Mouse (Mus musculus): ENCODE measurements around the gene Hsd3b4. TPM values are rescaled to one million over a fixed set of nuclear protein-coding genes. Genes with fewer than 3 reads are reported as not detected.
"Not testable (repeated sequence)": the region's sequence is repeated elsewhere in the genome, so short reads cannot be mapped to it uniquely, and the experiment has no call there.

Hsd3b4 gene
- polyA plus RNA-seq, 1 experiment from 2014 or later, result not detected

DNA sequence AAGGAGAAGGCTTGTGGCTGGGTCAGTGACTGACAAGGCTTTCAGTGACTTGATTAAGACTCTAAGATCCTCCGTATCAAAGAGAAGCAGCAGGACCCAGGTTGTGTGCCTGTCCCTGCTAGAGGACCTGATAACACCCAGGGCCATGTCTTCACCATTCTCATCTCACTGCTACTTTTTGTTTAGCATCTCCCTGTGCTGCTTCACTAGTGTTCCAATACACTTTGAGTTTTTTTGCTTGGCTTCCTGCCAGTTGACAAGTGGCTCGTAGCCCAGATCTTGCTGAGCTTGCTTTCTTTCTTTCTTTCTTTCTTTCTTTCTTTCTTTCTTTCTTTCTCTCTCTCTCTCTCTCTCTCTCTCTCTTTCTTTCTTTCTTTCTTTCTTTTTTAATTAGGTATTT, 41.0 kb downstream of the Hsd3b4 start:
- not testable (repeated sequence) for H3K27me3 ChIP-seq (ENCODE audit: insufficient read depth, poor library complexity, severe bottlenecking); H3K9me3 ChIP-seq; DNase-seq (ENCODE audit: low spot score); H3K4me3 ChIP-seq; H3K27ac ChIP-seq; H3K4me1 ChIP-seq (replicated peaks); H3K36me3 ChIP-seq
- no CpG with 5 or more reads among the region's 2 CpGs for WGBS

DNA sequence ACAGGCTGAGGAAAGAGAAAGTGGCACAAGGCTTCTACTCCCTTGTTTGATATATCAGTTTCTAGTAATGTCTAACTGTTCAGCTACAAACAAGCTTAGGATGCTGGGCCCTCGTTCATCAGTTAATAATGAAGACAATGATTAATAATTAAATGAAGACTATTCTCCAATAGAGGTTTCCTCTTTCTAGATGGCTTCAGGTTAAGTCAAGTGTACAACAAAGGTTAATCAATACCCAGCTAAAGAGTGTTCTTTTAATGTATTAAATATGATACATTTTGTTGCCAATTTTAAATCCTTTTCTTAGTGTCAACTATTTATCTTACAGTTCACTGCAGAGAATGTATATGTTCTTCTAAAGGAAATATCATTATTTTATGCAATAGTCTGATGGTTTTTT, 53.3 kb downstream of the Hsd3b4 start, which contains the start of gene Gm4450:
Gm4450 (minus strand) TSS at position 101 of the 400 bp plus-strand sequence.
- 100% methylated on average over 1 of the region's 1 CpGs for WGBS
- not testable (repeated sequence) for DNase-seq (ENCODE audit: low spot score); H3K9me3 ChIP-seq; H3K27me3 ChIP-seq (ENCODE audit: insufficient read depth, poor library complexity, severe bottlenecking); H3K27ac ChIP-seq; H3K36me3 ChIP-seq; H3K4me1 ChIP-seq (replicated peaks); H3K4me3 ChIP-seq

DNA sequence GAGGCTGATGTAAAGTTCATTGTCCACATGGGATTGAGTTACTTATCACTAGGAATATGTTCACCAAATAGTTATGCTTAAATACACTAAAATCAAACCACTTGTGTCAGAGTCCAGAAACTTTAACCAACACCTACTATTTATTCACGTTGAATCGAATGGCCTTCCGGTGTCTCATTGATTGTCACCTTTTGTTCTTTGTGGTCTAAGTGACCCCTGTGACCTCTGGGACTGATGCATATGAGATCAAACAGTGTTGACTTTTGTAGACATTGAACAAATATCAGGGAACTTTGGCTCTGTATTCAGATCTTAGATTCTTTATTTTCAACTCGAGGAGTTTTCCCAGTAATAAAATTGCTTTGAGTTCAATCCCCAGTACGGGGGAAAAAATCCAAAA, 56.5 kb downstream of the Hsd3b4 start:
- H3K4me3 ChIP-seq; H3K27me3 ChIP-seq (ENCODE audit: insufficient read depth, poor library complexity, severe bottlenecking); DNase-seq (ENCODE audit: low spot score); H3K36me3 ChIP-seq; H3K27ac ChIP-seq; H3K9me3 ChIP-seq; H3K4me1 ChIP-seq (replicated peaks): not testable (repeated sequence)
- 64% methylated on average over 5 of the region's 5 CpGs for WGBS

Other genes with a start within 250 kb of the Hsd3b4 start
- 2.2 and 3.8 TPM in 2 replicates for gene Hmgcs2, start 230.1 kb downstream of the Hsd3b4 start, polyA plus RNA-seq (2016; fragmentation: Nextera tagmentation; extraction: Ambion mirVana)
- 345 and 380 TPM in 2 replicates for gene Phgdh, start 170.5 kb downstream of the Hsd3b4 start, polyA plus RNA-seq (2016; fragmentation: Nextera tagmentation; extraction: Ambion mirVana)
- gene Zfp697, start 128.1 kb downstream of the Hsd3b4 start, polyA plus RNA-seq (2016; fragmentation: Nextera tagmentation; extraction: Ambion mirVana), result 6.6 and 8.0 TPM in 2 replicates
- gene Gm4450, start 53.4 kb downstream of the Hsd3b4 start, polyA plus RNA-seq (2016; fragmentation: Nextera tagmentation; extraction: Ambion mirVana), result not detected in 2 replicates
- not detected in 2 replicates for gene Gm10681, start 78.3 kb upstream of the Hsd3b4 start, polyA plus RNA-seq (2016; fragmentation: Nextera tagmentation; extraction: Ambion mirVana)
- gene Hsd3b5, start 119.7 kb upstream of the Hsd3b4 start, polyA plus RNA-seq (2016; fragmentation: Nextera tagmentation; extraction: Ambion mirVana), result not detected in 2 replicates
- 0.04 TPM in 2 replicates for gene Hsd3b2, start 214.0 kb upstream of the Hsd3b4 start, polyA plus RNA-seq (2016; fragmentation: Nextera tagmentation; extraction: Ambion mirVana)

Measured in hindbrain, embryonic 10.5 days (tissue).